Mouse (Mus musculus): ENCODE results near the gene Ccr2.
"Not testable (repeated sequence)": the region's sequence is repeated elsewhere in the genome, so short reads cannot be mapped to it uniquely, and the experiment has no call there.

Gene Ccr2

GRCm38 (mm10) chr9:124118489-124118888 is 16.7 kb downstream of the Ccr2 start:
- no peak for DNase-seq (ENCODE audit: low read depth, low spot score)

- no peak for DNase-seq (ENCODE audit: low read depth, low spot score)
These were observed 19.8 kb downstream of the Ccr2 start, which contains the start of gene Ccr5 for GRCm38 (mm10) chr9:124121387-124122184. Gene Ccr5 (plus strand): TSS chr9:124121543.

- DNase-seq (ENCODE audit: low read depth, low spot score) = no peak
These were observed 23.8 kb downstream of the Ccr2 start for GRCm38 (mm10) chr9:124125576-124125975.

GRCm38 (mm10) chr9:124126373-124126772 is 24.6 kb downstream of the Ccr2 start:
- DNase-seq (ENCODE audit: low read depth, low spot score) = no peak

- no peak for DNase-seq (ENCODE audit: low read depth, low spot score)
These were observed 25.7 kb downstream of the Ccr2 start for GRCm38 (mm10) chr9:124127412-124127811.

- DNase-seq (ENCODE audit: low read depth, low spot score) = peak; percentile 37
These were observed 26.6 kb downstream of the Ccr2 start for GRCm38 (mm10) chr9:124128379-124128778.

- not testable (repeated sequence) for DNase-seq (ENCODE audit: low read depth, low spot score)
These were observed 31.1 kb downstream of the Ccr2 start for GRCm38 (mm10) chr9:124132899-124133298.

GRCm38 (mm10) chr9:124134919-124135318 is 33.2 kb downstream of the Ccr2 start:
- DNase-seq (ENCODE audit: low read depth, low spot score) = not testable (repeated sequence)

- DNase-seq (ENCODE audit: low read depth, low spot score) = no peak
These were observed 35.9 kb downstream of the Ccr2 start for GRCm38 (mm10) chr9:124137619-124138018.

GRCm38 (mm10) chr9:124138055-124138775 is 36.5 kb downstream of the Ccr2 start:
- DNase-seq (ENCODE audit: low read depth, low spot score) = no peak

GRCm38 (mm10) chr9:124143678-124144077 is 41.9 kb downstream of the Ccr2 start:
- no peak for DNase-seq (ENCODE audit: low read depth, low spot score)

- DNase-seq (ENCODE audit: low read depth, low spot score) = no peak
These were observed 44.6 kb downstream of the Ccr2 start for GRCm38 (mm10) chr9:124146307-124146706.
